Mouse (Mus musculus) thymus, adult 2 months (tissue): ENCODE results near the gene Eno1. TPM values are rescaled to one million over a fixed set of nuclear protein-coding genes. Genes with fewer than 3 reads are reported as not detected.

Experiments used
- DNase-seq: peaks from one replicate; pipeline ENCODE4 v3.0.0; 2021
- H3K27ac ChIP-seq: fragments of 200-500 bp; 2 replicates; pipeline ENCODE4 v1.5.1; 2012; ENCODE audit warnings: low read length, control low read depth; ENCODE audit not compliant: control insufficient read depth, insufficient read depth
- H3K27me3 ChIP-seq: fragments of 200-500 bp; 2 replicates; pipeline ENCODE4 v1.6.1; 2012; ENCODE audit warnings: mild to moderate bottlenecking, low read length, moderate library complexity, mixed read lengths; ENCODE audit not compliant: control insufficient read depth, insufficient read depth
- H3K36me3 ChIP-seq: fragments of 200-500 bp; 2 replicates; pipeline ENCODE4 v1.6.1; 2012; ENCODE audit warnings: mild to moderate bottlenecking, low read length, moderate library complexity; ENCODE audit not compliant: control insufficient read depth, insufficient read depth
- H3K4me1 ChIP-seq: fragments of 200-500 bp; replicated peaks from 2 replicates; pipeline ENCODE4 v1.6.1; 2012; ENCODE audit warnings: low read length; ENCODE audit not compliant: control insufficient read depth, insufficient read depth
- H3K4me3 ChIP-seq: fragments of 200-500 bp; 2 replicates; pipeline ENCODE4 v1.5.1; 2012; ENCODE audit warnings: mild to moderate bottlenecking, low read length, control low read depth, moderate library complexity; ENCODE audit not compliant: control insufficient read depth, insufficient read depth
- CTCF ChIP-seq: fragments of 200-500 bp; IDR thresholded peaks from 2 replicates; pipeline ENCODE4 v1.5.1; 2012; ENCODE audit warnings: mild to moderate bottlenecking, control low read depth, low read length, moderate library complexity, borderline replicate concordance; ENCODE audit not compliant: control insufficient read depth, poor library complexity, insufficient read depth; ENCODE audit errors: extremely low read depth
- POLR2A ChIP-seq: fragments of 200-500 bp; IDR thresholded peaks from 2 replicates; pipeline ENCODE4 v1.6.1; 2012; ENCODE audit warnings: mild to moderate bottlenecking, low read length, control low read depth, moderate library complexity; ENCODE audit not compliant: control insufficient read depth, poor library complexity, insufficient read depth; ENCODE audit errors: extremely low read depth
- WGBS: fragments of 180-500 bp; shearing (Covaris S2); methylation state at CpG from one replicate; pipeline ENCODE4 v1.1.7; 2018; 5-methylcytosine and 5-hydroxymethylcytosine counted together
- polyA plus RNA-seq: library from polyadenylated mRNA; depleted of rRNA; stranded (reverse); fragments of >200 nt; gene quantifications from 2 replicates; pipeline ENCODE4 v1.2.3, GENCODE M21; 2012

Eno1 gene
- polyA plus RNA-seq, 1 experiment = 296 TPM

DNA sequence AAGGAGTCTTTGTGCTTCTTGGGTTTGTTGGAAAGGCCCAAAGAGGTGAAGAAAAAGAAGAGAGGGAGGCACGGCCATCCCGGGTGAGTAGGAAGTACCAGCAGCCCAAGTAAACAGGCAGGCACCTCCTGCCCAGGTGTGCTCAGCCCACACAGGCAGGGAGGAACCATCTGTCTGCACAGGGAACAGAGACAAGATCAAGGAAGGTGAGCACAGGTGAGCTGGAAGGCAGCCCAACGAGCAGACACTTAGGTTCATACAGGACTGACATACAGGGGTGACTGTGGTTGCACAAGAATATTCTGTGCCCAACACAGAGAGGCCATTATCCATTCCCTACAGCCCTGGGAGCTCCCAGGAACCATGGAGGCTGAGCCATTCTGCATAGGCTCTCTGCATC lies 31.6 kb upstream of the Eno1 start:
- no peak for TF ChIP-seq CTCF
- TF ChIP-seq POLR2A = no peak
- H3K36me3 ChIP-seq = no peaks in the 10 kb centered on the region
- no peaks in the 10 kb centered on the region for H3K27me3 ChIP-seq
- H3K27ac ChIP-seq = no peak overlapping the region
- H3K4me1 ChIP-seq = no peaks in the 10 kb centered on the region
- no peak for DNase-seq
- 72% methylated on average over 3 of the region's 3 CpGs for WGBS
- H3K4me3 ChIP-seq = no peak overlapping the region

DNA sequence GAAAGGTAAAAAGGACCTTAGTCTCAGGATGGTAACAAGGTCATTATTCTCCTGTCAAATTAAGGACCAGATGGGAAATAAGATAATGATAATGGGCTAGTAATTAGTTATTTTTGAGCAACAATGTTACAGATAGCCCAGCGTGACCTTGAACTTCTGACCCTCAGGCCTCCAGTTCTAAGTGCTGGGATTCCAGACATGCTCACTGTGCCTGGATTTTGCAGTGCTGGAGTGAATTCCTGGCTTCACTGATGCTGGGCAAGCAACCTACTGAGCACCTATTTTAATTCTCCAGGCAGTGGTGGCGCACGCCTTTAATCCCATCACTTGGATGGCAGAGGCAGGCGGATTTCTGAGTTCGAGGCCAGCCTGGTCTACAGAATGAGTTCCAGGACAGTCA lies 26.8 kb upstream of the Eno1 start:
- Histone ChIP-seq H3K36me3 (no peaks in the 10 kb centered on the region), H3K27me3 (no peaks in the 10 kb centered on the region), H3K4me3 (no peak overlapping the region), H3K27ac (no peak overlapping the region), H3K4me1 (no peaks in the 10 kb centered on the region)
- 98% methylated on average over 5 of the region's 5 CpGs for WGBS
- no peak for DNase-seq
- TF ChIP-seq POLR2A = no peak
- TF ChIP-seq CTCF = no peak

GRCm38 (mm10) chr4:150210306-150210705 lies 26.2 kb upstream of the Eno1 start:
- Histone ChIP-seq H3K4me1 (no peaks in the 10 kb centered on the region), H3K27me3 (no peaks in the 10 kb centered on the region), H3K36me3 (no peaks in the 10 kb centered on the region), H3K27ac (no peak overlapping the region), H3K4me3 (no peak overlapping the region)
- TF ChIP-seq POLR2A (no peak), CTCF (no peak)
- WGBS = 96% methylated on average over 8 of the region's 8 CpGs
- DNase-seq = no peak

DNA sequence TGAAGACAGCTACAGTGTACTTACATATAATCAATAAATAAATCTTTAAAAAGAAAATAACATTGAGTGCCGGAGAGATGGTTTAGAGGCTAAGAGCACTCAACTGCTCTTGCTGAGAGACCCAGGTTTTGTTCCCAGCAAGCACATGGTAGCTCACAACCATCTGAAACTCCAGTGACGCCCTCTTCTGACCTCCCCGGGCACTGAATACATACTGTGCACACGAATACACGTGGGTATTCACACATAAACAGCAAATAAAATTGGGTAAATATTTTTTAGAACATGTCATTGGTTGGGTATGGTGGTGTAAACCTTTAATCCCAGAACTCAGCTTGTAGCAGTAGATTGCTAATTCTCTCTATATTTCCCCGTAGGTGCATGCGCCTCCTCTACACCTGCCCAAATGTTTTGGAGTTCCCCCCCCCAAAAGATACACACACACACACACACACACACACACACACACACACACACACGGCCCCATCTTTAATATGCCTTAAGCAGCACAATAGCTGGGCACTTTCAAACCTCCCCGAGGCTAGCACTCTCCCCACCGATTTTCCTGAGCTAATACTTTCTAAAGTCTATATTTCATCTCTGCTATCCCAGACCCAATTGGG lies 24.5 kb upstream of the Eno1 start:
- WGBS = 49% methylated on average over 10 of the region's 10 CpGs
- no peaks in the 10 kb centered on the region for H3K36me3 ChIP-seq
- no peak overlapping the region for H3K27ac ChIP-seq
- no peak overlapping the region for H3K4me3 ChIP-seq
- TF ChIP-seq CTCF = no peak
- TF ChIP-seq POLR2A = no peak
- no peaks in the 10 kb centered on the region for H3K27me3 ChIP-seq
- H3K4me1 ChIP-seq = no peaks in the 10 kb centered on the region
- DNase-seq = no peak

GRCm38 (mm10) chr4:150212553-150212971 lies 24.0 kb upstream of the Eno1 start:
- 4% methylated on average over 15 of the region's 15 CpGs for WGBS
- Histone ChIP-seq H3K36me3 (no peaks in the 10 kb centered on the region), H3K27me3 (no peaks in the 10 kb centered on the region), H3K4me3 (no peak overlapping the region), H3K4me1 (no peaks in the 10 kb centered on the region), H3K27ac (no peak overlapping the region)
- no peak for TF ChIP-seq POLR2A
- no peak for TF ChIP-seq CTCF
- DNase-seq = no peak

GRCm38 (mm10) chr4:150213910-150214309 lies 22.6 kb upstream of the Eno1 start:
- Histone ChIP-seq H3K4me1 (no peaks in the 10 kb centered on the region), H3K4me3 (no peak overlapping the region), H3K36me3 (no peaks in the 10 kb centered on the region), H3K27me3 (no peaks in the 10 kb centered on the region), H3K27ac (no peak overlapping the region)
- no peak for TF ChIP-seq POLR2A
- no peak for TF ChIP-seq CTCF
- no peak for DNase-seq
- 80% methylated on average over 5 of the region's 5 CpGs for WGBS

- no peak for DNase-seq
- H3K4me3 ChIP-seq = no peak overlapping the region
- H3K4me1 ChIP-seq = no peaks in the 10 kb centered on the region
- TF ChIP-seq POLR2A = no peak
- TF ChIP-seq CTCF = no peak
- 94% methylated on average over 6 of the region's 6 CpGs for WGBS
- H3K27ac ChIP-seq = no peak overlapping the region
- H3K36me3 ChIP-seq = no peaks in the 10 kb centered on the region
- no peaks in the 10 kb centered on the region for H3K27me3 ChIP-seq
Measured at GRCm38 (mm10) chr4:150216423-150216822, 20.1 kb upstream of the Eno1 start.
